Mouse (Mus musculus): ENCODE results near the gene Ptms. TPM values are rescaled to one million over a fixed set of nuclear protein-coding genes. Genes with fewer than 3 reads are reported as not detected.

The Ptms gene
- polyA plus RNA-seq, 1 experiment from 2014 or later = 203 TPM

- no peaks in the 10 kb centered on the region for H3K9me3 ChIP-seq (replicated peaks; ENCODE audit: control insufficient read depth, low read length)
- WGBS = 81% methylated on average over 3 of the region's 3 CpGs
- no peaks in the 10 kb centered on the region for H3K27me3 ChIP-seq (ENCODE audit: control insufficient read depth, insufficient read depth, low read length)
- H3K27ac ChIP-seq (ENCODE audit: low read length) = no peak overlapping the region
- H3K4me1 ChIP-seq (ENCODE audit: control insufficient read depth, insufficient read depth, low read length) = no peaks in the 10 kb centered on the region
- H3K4me2 ChIP-seq (ENCODE audit: low read depth, low read length) = no peak overlapping the region
- H3K9ac ChIP-seq (ENCODE audit: low read length) = no peak overlapping the region
- no peak overlapping the region for H3K4me3 ChIP-seq (ENCODE audit: low read length)
- peaks cover 28% of the 10 kb centered on the region for H3K36me3 ChIP-seq (ENCODE audit: control insufficient read depth, insufficient read depth)
- ATAC-seq (replicated peaks; ENCODE audit: extremely low read depth, insufficient read depth, low FRiP score) = no peak
Measured at GRCm38 (mm10) chr6:124958127-124958526, 38.2 kb upstream of the Ptms start.

GRCm38 (mm10) chr6:124955212-124955611 lies 35.3 kb upstream of the Ptms start:
- no peak overlapping the region for H3K9ac ChIP-seq (ENCODE audit: low read length)
- WGBS = 78% methylated on average over 4 of the region's 4 CpGs

GRCm38 (mm10) chr6:124953991-124954715 lies 34.2 kb upstream of the Ptms start:
- H3K9ac ChIP-seq (ENCODE audit: low read length) = no peak overlapping the region
- H3K27me3 ChIP-seq (ENCODE audit: control insufficient read depth, insufficient read depth, low read length) = no peaks in the 10 kb centered on the region
- peaks cover 13% of the 10 kb centered on the region for H3K36me3 ChIP-seq (ENCODE audit: control insufficient read depth, insufficient read depth)
- H3K27ac ChIP-seq (ENCODE audit: low read length) = no peak overlapping the region
- H3K4me2 ChIP-seq (ENCODE audit: low read depth, low read length) = no peak overlapping the region
- H3K9me3 ChIP-seq (replicated peaks; ENCODE audit: control insufficient read depth, low read length) = no peaks in the 10 kb centered on the region
- no peak for ATAC-seq (replicated peaks; ENCODE audit: extremely low read depth, insufficient read depth, low FRiP score)
- no peaks in the 10 kb centered on the region for H3K4me1 ChIP-seq (ENCODE audit: control insufficient read depth, insufficient read depth, low read length)
- WGBS = 89% methylated on average over 2 of the region's 2 CpGs
- H3K4me3 ChIP-seq (ENCODE audit: low read length) = no peak overlapping the region

More at GRCm38 (mm10) chr6:124955212-124955611, 35.3 kb upstream of the Ptms start:
- Histone ChIP-seq H3K4me2 (ENCODE audit: low read depth, low read length) (no peak overlapping the region), H3K4me1 (ENCODE audit: control insufficient read depth, insufficient read depth, low read length) (no peaks in the 10 kb centered on the region), H3K4me3 (ENCODE audit: low read length) (no peak overlapping the region), H3K27me3 (ENCODE audit: control insufficient read depth, insufficient read depth, low read length) (no peaks in the 10 kb centered on the region), H3K36me3 (ENCODE audit: control insufficient read depth, insufficient read depth) (peaks cover 22% of the 10 kb centered on the region), H3K27ac (ENCODE audit: low read length) (no peak overlapping the region), H3K9me3 (replicated peaks; ENCODE audit: control insufficient read depth, low read length) (no peaks in the 10 kb centered on the region)
- ATAC-seq (replicated peaks; ENCODE audit: extremely low read depth, insufficient read depth, low FRiP score) = no peak

- Histone ChIP-seq H3K27me3 (ENCODE audit: control insufficient read depth, insufficient read depth, low read length) (no peaks in the 10 kb centered on the region), H3K9ac (ENCODE audit: low read length) (no peak overlapping the region), H3K4me3 (ENCODE audit: low read length) (no peak overlapping the region), H3K27ac (ENCODE audit: low read length) (no peak overlapping the region), H3K4me2 (ENCODE audit: low read depth, low read length) (no peak overlapping the region), H3K4me1 (ENCODE audit: control insufficient read depth, insufficient read depth, low read length) (no peaks in the 10 kb centered on the region), H3K9me3 (replicated peaks; ENCODE audit: control insufficient read depth, low read length) (no peaks in the 10 kb centered on the region), H3K36me3 (ENCODE audit: control insufficient read depth, insufficient read depth) (peaks cover 4% of the 10 kb centered on the region; the same call in 1 of the 2 replicates)
- WGBS = 86% methylated on average over 3 of the region's 3 CpGs
- ATAC-seq (replicated peaks; ENCODE audit: extremely low read depth, insufficient read depth, low FRiP score) = no peak
Measured at GRCm38 (mm10) chr6:124943526-124943925, 23.6 kb upstream of the Ptms start.

- no peak for ATAC-seq (replicated peaks; ENCODE audit: extremely low read depth, insufficient read depth, low FRiP score)
- WGBS = 91% methylated on average over 1 of the region's 1 CpGs
- no peaks in the 10 kb centered on the region for H3K27me3 ChIP-seq (ENCODE audit: control insufficient read depth, insufficient read depth, low read length)
Measured at GRCm38 (mm10) chr6:124941679-124942078, 21.8 kb upstream of the Ptms start.

GRCm38 (mm10) chr6:124938554-124938953 lies 18.7 kb upstream of the Ptms start:
- ATAC-seq (replicated peaks; ENCODE audit: extremely low read depth, insufficient read depth, low FRiP score) = no peak
- Histone ChIP-seq H3K36me3 (ENCODE audit: control insufficient read depth, insufficient read depth) (peaks cover 37% of the 10 kb centered on the region), H3K4me2 (ENCODE audit: low read depth, low read length) (no peak overlapping the region), H3K9me3 (replicated peaks; ENCODE audit: control insufficient read depth, low read length) (no peaks in the 10 kb centered on the region), H3K4me3 (ENCODE audit: low read length) (no peak overlapping the region), H3K4me1 (ENCODE audit: control insufficient read depth, insufficient read depth, low read length) (no peaks in the 10 kb centered on the region), H3K27ac (ENCODE audit: low read length) (no peak overlapping the region), H3K27me3 (ENCODE audit: control insufficient read depth, insufficient read depth, low read length) (no peaks in the 10 kb centered on the region), H3K9ac (ENCODE audit: low read length) (no peak overlapping the region)
- WGBS = 90% methylated on average over 7 of the region's 7 CpGs

More at GRCm38 (mm10) chr6:124941679-124942078, 21.8 kb upstream of the Ptms start:
- Histone ChIP-seq H3K4me1 (ENCODE audit: control insufficient read depth, insufficient read depth, low read length) (no peaks in the 10 kb centered on the region), H3K36me3 (ENCODE audit: control insufficient read depth, insufficient read depth) (peaks cover 14% of the 10 kb centered on the region), H3K27ac (ENCODE audit: low read length) (no peak overlapping the region), H3K4me2 (ENCODE audit: low read depth, low read length) (no peak overlapping the region), H3K4me3 (ENCODE audit: low read length) (no peak overlapping the region), H3K9me3 (replicated peaks; ENCODE audit: control insufficient read depth, low read length) (no peaks in the 10 kb centered on the region), H3K9ac (ENCODE audit: low read length) (no peak overlapping the region)

- no peak overlapping the region for H3K27ac ChIP-seq (ENCODE audit: low read length)
- no peak overlapping the region for H3K9ac ChIP-seq (ENCODE audit: low read length)
- H3K4me2 ChIP-seq (ENCODE audit: low read depth, low read length) = no peak overlapping the region
- no peaks in the 10 kb centered on the region for H3K27me3 ChIP-seq (ENCODE audit: control insufficient read depth, insufficient read depth, low read length)
- no peak overlapping the region for H3K4me3 ChIP-seq (ENCODE audit: low read length)
- no peak for ATAC-seq (replicated peaks; ENCODE audit: extremely low read depth, insufficient read depth, low FRiP score)
- H3K36me3 ChIP-seq (ENCODE audit: control insufficient read depth, insufficient read depth) = peaks cover 43% of the 10 kb centered on the region
- peaks cover 4% of the 10 kb centered on the region for H3K4me1 ChIP-seq (ENCODE audit: control insufficient read depth, insufficient read depth, low read length)
- 77% methylated on average over 2 of the region's 2 CpGs for WGBS
- H3K9me3 ChIP-seq (replicated peaks; ENCODE audit: control insufficient read depth, low read length) = no peaks in the 10 kb centered on the region
Measured at GRCm38 (mm10) chr6:124937493-124937892, 17.6 kb upstream of the Ptms start.

- no peak for ATAC-seq (replicated peaks; ENCODE audit: extremely low read depth, insufficient read depth, low FRiP score)
- Histone ChIP-seq H3K4me3 (ENCODE audit: low read length) (no peak overlapping the region), H3K9me3 (replicated peaks; ENCODE audit: control insufficient read depth, low read length) (no peaks in the 10 kb centered on the region), H3K4me1 (ENCODE audit: control insufficient read depth, insufficient read depth, low read length) (peaks cover 7% of the 10 kb centered on the region), H3K27me3 (ENCODE audit: control insufficient read depth, insufficient read depth, low read length) (no peaks in the 10 kb centered on the region), H3K36me3 (ENCODE audit: control insufficient read depth, insufficient read depth) (peaks cover 43% of the 10 kb centered on the region), H3K9ac (ENCODE audit: low read length) (no peak overlapping the region), H3K27ac (ENCODE audit: low read length) (no peak overlapping the region), H3K4me2 (ENCODE audit: low read depth, low read length) (no peak overlapping the region)
- WGBS = 86% methylated on average over 1 of the region's 1 CpGs
Measured at GRCm38 (mm10) chr6:124936681-124937080, 16.8 kb upstream of the Ptms start.

- no peak for ATAC-seq (replicated peaks; ENCODE audit: extremely low read depth, insufficient read depth, low FRiP score)
- Histone ChIP-seq H3K36me3 (ENCODE audit: control insufficient read depth, insufficient read depth) (peaks cover 43% of the 10 kb centered on the region), H3K4me2 (ENCODE audit: low read depth, low read length) (no peak overlapping the region), H3K4me1 (ENCODE audit: control insufficient read depth, insufficient read depth, low read length) (peaks cover 14% of the 10 kb centered on the region), H3K27ac (ENCODE audit: low read length) (no peak overlapping the region), H3K27me3 (ENCODE audit: control insufficient read depth, insufficient read depth, low read length) (no peaks in the 10 kb centered on the region), H3K4me3 (ENCODE audit: low read length) (no peak overlapping the region), H3K9ac (ENCODE audit: low read length) (no peak overlapping the region), H3K9me3 (replicated peaks; ENCODE audit: control insufficient read depth, low read length) (no peaks in the 10 kb centered on the region)
- 93% methylated on average over 7 of the region's 7 CpGs for WGBS
Measured at GRCm38 (mm10) chr6:124934670-124935069, 14.8 kb upstream of the Ptms start.
